Mouse (Mus musculus) kidney, adult 8-10 months (tissue): ENCODE measurements at regions not wholly inside any gene's neighbourhood (a gene's known extent, or its start where the extent isn't known, plus 50 kb on each side); places are given as distances from the start of the nearest gene placed in this dataset.

Source experiments
- DNase-seq, 2 experiments: peaks; one replicate each; pipeline ENCODE4 v3.0.0; 2022

- no peak for DNase-seq
Measured at GRCm38 (mm10) chr8:113190537-113190936, 444.9 kb upstream of the Mon1b start.

DNA sequence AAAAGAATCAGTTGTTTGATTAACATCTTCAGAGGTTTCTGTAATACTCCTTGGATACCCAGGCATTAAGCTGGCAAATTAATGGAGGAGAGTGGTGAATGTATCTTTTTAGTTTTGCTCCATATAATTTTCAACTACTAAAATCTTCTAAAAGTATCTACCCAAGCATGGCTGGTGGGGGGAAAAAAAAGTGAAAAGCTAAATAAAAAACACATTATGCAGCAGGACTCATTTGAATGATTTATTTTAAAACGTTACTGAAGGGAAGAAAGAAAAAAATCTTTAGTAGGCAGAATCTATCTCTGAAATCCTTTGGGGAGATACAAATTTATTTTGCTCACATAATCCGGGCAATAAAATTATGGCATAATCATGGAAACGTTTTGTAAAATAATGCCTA is 443.9 kb upstream of the Mon1b start:
- DNase-seq = no peak
